Mouse (Mus musculus) intestine, postnatal 0 days (tissue): ENCODE data around the gene Lrp5. TPM values are rescaled to one million over a fixed set of nuclear protein-coding genes. Genes with fewer than 3 reads are reported as not detected.

Source experiments
- ATAC-seq: fragments of 200-750 bp; cut with Nextera tagmentation; 2 replicates; pipeline ENCODE4 v1.8.0; 2017; ENCODE audit warnings: mild to moderate bottlenecking, moderate TSS enrichment, moderate library complexity
- H3K27ac ChIP-seq: fragments of 300-500 bp; sonication (generic); 2 replicates; pipeline ENCODE4 v1.5.1; 2014; ENCODE audit warnings: mild to moderate bottlenecking, low read depth, low read length, moderate library complexity
- H3K27me3 ChIP-seq: fragments of 300-500 bp; sonication (generic); replicated peaks from 2 replicates; pipeline ENCODE4 v1.6.1; 2014; ENCODE audit warnings: low read length, mixed read lengths; ENCODE audit not compliant: control insufficient read depth, insufficient read depth
- H3K36me3 ChIP-seq: fragments of 300-500 bp; sonication (generic); 2 replicates; pipeline ENCODE4 v1.6.1; 2014; ENCODE audit warnings: mild to moderate bottlenecking, moderate library complexity; ENCODE audit not compliant: control insufficient read depth, insufficient read depth
- H3K4me1 ChIP-seq: fragments of 300-500 bp; sonication (generic); replicated peaks from 2 replicates; pipeline ENCODE4 v1.6.1; 2014; ENCODE audit warnings: antibody characterized with exemption, low read length, mixed read lengths; ENCODE audit not compliant: control insufficient read depth, insufficient read depth
- H3K4me2 ChIP-seq: fragments of 300-500 bp; sonication (generic); replicated peaks from 2 replicates; pipeline ENCODE4 v1.6.1; 2014; ENCODE audit warnings: low read depth, mild to moderate bottlenecking, moderate library complexity
- H3K4me3 ChIP-seq: fragments of 300-500 bp; sonication (generic); 2 replicates; pipeline ENCODE4 v1.5.1; 2014; ENCODE audit warnings: low read depth, low read length
- H3K9ac ChIP-seq: fragments of 300-500 bp; sonication (generic); 2 replicates; pipeline ENCODE4 v1.6.1; 2014; ENCODE audit warnings: mild to moderate bottlenecking, low read depth, low read length
- H3K9me3 ChIP-seq: fragments of 300-500 bp; sonication (generic); 2 replicates; pipeline ENCODE4 v1.6.1; 2016; ENCODE audit warnings: mixed run types; ENCODE audit not compliant: control insufficient read depth
- CTCF ChIP-seq: sonication (generic); IDR thresholded peaks from 2 replicates; pipeline ENCODE4 v1.5.1; 2016; ENCODE audit warnings: low read depth, mild to moderate bottlenecking, control low read depth, antibody characterized with exemption, moderate library complexity
- WGBS: fragments of 180-500 bp; shearing (Covaris S2); extraction: QIAGEN DNeasy Blood & Tissue Kit; methylation state at CpG from one replicate; pipeline ENCODE4 v1.1.7; 2014; 5-methylcytosine and 5-hydroxymethylcytosine counted together
- polyA plus RNA-seq: library from polyadenylated mRNA; unstranded; fragments of >200 nt; fragmentation: Nextera tagmentation; extraction: Ambion mirVana; gene quantifications from 2 replicates; pipeline ENCODE4 v1.2.1, GENCODE M21; 2015

Lrp5 gene
- polyA plus RNA-seq, 1 experiment from 2014 or later, result 2.8 TPM

DNA sequence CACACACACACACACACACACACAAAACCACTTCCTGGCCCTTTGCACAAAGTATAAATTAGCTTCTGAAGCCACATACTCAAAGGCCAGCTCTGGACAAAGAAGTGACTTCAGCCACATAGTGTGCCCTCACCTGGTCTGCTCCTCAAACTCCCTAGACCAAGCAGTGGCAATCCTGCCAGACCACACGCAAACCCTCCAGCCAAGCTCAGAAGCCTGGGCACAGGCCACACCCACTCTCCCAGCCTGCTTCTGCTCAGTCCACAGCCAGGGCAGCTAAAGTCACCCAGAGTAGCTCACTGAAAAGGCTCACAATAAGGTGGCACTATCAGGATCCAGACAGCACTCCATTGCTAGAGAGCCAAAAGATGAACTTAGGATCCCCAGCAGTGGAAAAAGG is 30.2 kb downstream of the Lrp5 start:
- no peak for TF ChIP-seq CTCF
- Histone ChIP-seq H3K9ac (no peak overlapping the region), H3K4me3 (no peak overlapping the region), H3K4me1 (no peaks in the 10 kb centered on the region), H3K9me3 (no peaks in the 10 kb centered on the region), H3K4me2 (no peak overlapping the region), H3K27ac (no peak overlapping the region), H3K27me3 (no peaks in the 10 kb centered on the region), H3K36me3 (peaks cover 47% of the 10 kb centered on the region)
- ATAC-seq, result no peak
- 50% methylated on average over 1 of the region's 1 CpGs for WGBS

GRCm38 (mm10) chr19:3654940-3655339 is 31.4 kb downstream of the Lrp5 start:
- no peak overlapping the region for H3K9ac ChIP-seq
- peaks cover 56% of the 10 kb centered on the region for H3K36me3 ChIP-seq
- no peak overlapping the region for H3K4me2 ChIP-seq
- 65% methylated on average over 4 of the region's 4 CpGs for WGBS
- H3K27ac ChIP-seq, result no peak overlapping the region
- H3K27me3 ChIP-seq, result no peaks in the 10 kb centered on the region
- TF ChIP-seq CTCF, result peak; percentile 43
- no peaks in the 10 kb centered on the region for H3K9me3 ChIP-seq
- no peak for ATAC-seq
- H3K4me3 ChIP-seq, result no peak overlapping the region
- no peaks in the 10 kb centered on the region for H3K4me1 ChIP-seq

- ATAC-seq, result no peak
- Histone ChIP-seq H3K4me2 (no peak overlapping the region), H3K27ac (no peak overlapping the region; the same call in 1 of the 2 replicates), H3K27me3 (no peaks in the 10 kb centered on the region), H3K9me3 (no peaks in the 10 kb centered on the region), H3K4me3 (no peak overlapping the region), H3K9ac (no peak overlapping the region), H3K4me1 (no peaks in the 10 kb centered on the region), H3K36me3 (peaks cover 53% of the 10 kb centered on the region)
- WGBS, result 83% methylated on average over 5 of the region's 5 CpGs
- no peak for TF ChIP-seq CTCF
Observed at GRCm38 (mm10) chr19:3654058-3654457, 32.3 kb downstream of the Lrp5 start.

- no peaks in the 10 kb centered on the region for H3K9me3 ChIP-seq
- no peak for ATAC-seq
- no peak overlapping the region for H3K4me2 ChIP-seq
- H3K4me3 ChIP-seq, result no peak overlapping the region
- H3K4me1 ChIP-seq, result no peaks in the 10 kb centered on the region
- H3K27me3 ChIP-seq, result no peaks in the 10 kb centered on the region
- TF ChIP-seq CTCF, result no peak
- WGBS, result 75% methylated on average over 4 of the region's 4 CpGs
- peaks cover 49% of the 10 kb centered on the region for H3K36me3 ChIP-seq
- H3K9ac ChIP-seq, result no peak overlapping the region
- no peak overlapping the region for H3K27ac ChIP-seq
Observed at GRCm38 (mm10) chr19:3653508-3653907, 32.9 kb downstream of the Lrp5 start.

DNA sequence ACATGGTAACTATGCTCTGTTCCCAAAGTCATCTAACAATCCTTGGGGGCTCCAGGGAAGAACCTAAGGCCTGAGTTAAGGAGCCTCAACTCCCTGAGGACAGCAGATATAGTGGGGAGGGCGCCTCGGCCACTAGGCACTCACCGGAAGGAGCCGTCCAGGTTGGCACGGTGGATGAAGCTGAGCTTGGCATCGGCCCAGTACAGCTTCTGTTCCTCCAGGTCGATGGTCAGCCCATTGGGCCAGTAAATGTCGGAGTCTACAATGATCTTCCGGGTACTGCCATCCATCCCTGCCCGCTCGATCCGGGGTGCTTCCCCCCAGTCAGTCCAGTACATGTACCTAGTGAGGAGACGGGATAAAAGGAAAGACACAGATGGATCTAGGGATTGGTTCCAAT is 34.4 kb downstream of the Lrp5 start:
- no peaks in the 10 kb centered on the region for H3K4me1 ChIP-seq

DNA sequence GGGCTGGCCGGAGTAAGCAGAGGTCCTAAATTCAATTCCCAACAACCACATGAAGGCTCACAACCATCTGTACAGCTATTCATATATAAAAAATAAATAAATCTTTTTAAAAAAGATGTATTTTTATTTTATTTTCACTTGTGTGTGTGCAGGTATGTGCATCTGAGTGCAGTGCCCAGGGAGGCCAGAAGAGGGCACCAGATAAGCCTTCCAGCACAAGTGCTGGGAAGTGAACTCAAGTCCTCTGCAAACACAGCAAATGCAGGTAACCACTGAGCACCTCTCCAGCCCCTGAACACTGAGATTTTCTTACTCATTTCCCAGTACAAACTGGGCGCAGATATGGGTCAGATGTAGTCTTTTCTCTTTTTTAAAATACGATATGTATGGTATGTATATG is 35.1 kb downstream of the Lrp5 start:
- no peaks in the 10 kb centered on the region for H3K9me3 ChIP-seq
- H3K36me3 ChIP-seq, result peaks cover 54% of the 10 kb centered on the region
- no peak overlapping the region for H3K27ac ChIP-seq
- peak; percentile 61 for TF ChIP-seq CTCF
- WGBS, result 97% methylated on average over 3 of the region's 3 CpGs
- no peak for ATAC-seq
- no peak overlapping the region for H3K4me3 ChIP-seq
- no peaks in the 10 kb centered on the region for H3K4me1 ChIP-seq
- no peak overlapping the region for H3K4me2 ChIP-seq
- no peaks in the 10 kb centered on the region for H3K27me3 ChIP-seq
- H3K9ac ChIP-seq, result no peak overlapping the region

More for the DNA sequence above, 34.4 kb downstream of the Lrp5 start:
- H3K9ac ChIP-seq, result no peak overlapping the region
- TF ChIP-seq CTCF, result no peak
- H3K4me2 ChIP-seq, result no peak overlapping the region
- no peak overlapping the region for H3K27ac ChIP-seq
- peaks cover 52% of the 10 kb centered on the region for H3K36me3 ChIP-seq
- H3K9me3 ChIP-seq, result no peaks in the 10 kb centered on the region
- 97% methylated on average over 13 of the region's 13 CpGs for WGBS
- no peaks in the 10 kb centered on the region for H3K27me3 ChIP-seq
- no peak for ATAC-seq
- no peak overlapping the region for H3K4me3 ChIP-seq

- Histone ChIP-seq H3K9ac (no peak overlapping the region), H3K27me3 (no peaks in the 10 kb centered on the region), H3K9me3 (no peaks in the 10 kb centered on the region), H3K4me3 (no peak overlapping the region), H3K27ac (no peak overlapping the region), H3K4me1 (no peaks in the 10 kb centered on the region; the same call in 1 of the 2 replicates), H3K4me2 (no peak overlapping the region), H3K36me3 (peaks cover 59% of the 10 kb centered on the region)
- no peak for ATAC-seq
- 51% methylated on average over 3 of the region's 3 CpGs for WGBS
- TF ChIP-seq CTCF, result no peak
Observed at GRCm38 (mm10) chr19:3650448-3650847, 35.9 kb downstream of the Lrp5 start.
